Mouse (Mus musculus) embryonic facial prominence, embryonic 11.5 days (tissue): ENCODE data around the gene Nfe2l2. TPM values are rescaled to one million over a fixed set of nuclear protein-coding genes. Genes with fewer than 3 reads are reported as not detected.

ENCODE experiments used
- microRNA-seq: library from miRNA; unstranded; fragments of <30 nt; microRNA quantifications from one replicate; pipeline ENCODE4, GENCODE M21; 2016; ENCODE audit warnings: borderline number of aligned reads
- polyA plus RNA-seq: library from polyadenylated mRNA; unstranded; fragments of >200 nt; fragmentation: Nextera tagmentation; extraction: Ambion mirVana; gene quantifications from 2 replicates; pipeline ENCODE4 v1.2.1, GENCODE M21; 2014

Gene Nfe2l2
- polyA plus RNA-seq, 1 experiment from 2014 or later: 49.1 TPM

Small RNA genes within 50 kb of the gene (microRNA-seq; reads per million reads assigned to microRNA genes)
- not detected for gene Gm24574

Other genes with a start within 250 kb of the Nfe2l2 start
- 335 and 356 TPM in 2 replicates for gene Hnrnpa3, start 45.4 kb downstream of the Nfe2l2 start, polyA plus RNA-seq
- gene Agps, start 127.5 kb upstream of the Nfe2l2 start, polyA plus RNA-seq: 44.2 and 45.3 TPM in 2 replicates
- 8.0 and 9.0 TPM in 2 replicates for gene Ttc30b, start 233.9 kb upstream of the Nfe2l2 start, polyA plus RNA-seq